In the genomic region with DNA sequence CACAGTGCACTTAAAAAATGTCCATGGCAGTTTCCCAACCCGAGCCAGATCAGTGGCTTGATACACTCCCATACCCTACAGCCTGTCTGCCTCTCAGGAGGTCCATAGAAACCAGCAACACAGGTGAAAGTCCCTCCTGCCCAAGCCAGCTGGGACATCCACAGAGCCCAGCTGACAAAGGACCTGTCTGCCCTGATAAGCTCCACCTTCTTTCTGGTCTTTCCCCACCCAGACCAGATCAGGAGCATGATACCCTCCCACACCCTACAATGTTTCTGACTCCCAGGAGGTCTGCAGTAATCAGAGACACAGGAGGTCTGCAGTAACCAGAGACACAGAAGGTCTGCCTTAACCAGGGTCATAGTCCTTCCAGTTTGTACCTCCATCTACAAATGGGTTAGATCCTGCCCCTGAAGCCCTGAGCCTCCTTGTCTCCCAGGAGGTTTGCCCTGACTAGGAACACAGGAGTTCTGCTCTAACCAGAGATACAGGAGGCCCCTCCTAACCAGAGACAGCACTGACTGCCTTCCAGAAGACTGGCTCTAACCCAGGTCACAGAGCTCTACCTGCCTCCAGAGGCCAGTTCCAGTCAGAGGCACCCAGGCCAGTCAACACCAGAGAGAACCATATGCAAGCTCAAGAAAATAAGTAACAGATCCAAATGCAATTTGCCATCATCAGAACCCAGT, we compare ENCODE assay signal across 16 mouse cellular contexts.
DNase-seq lines count a peak whose midpoint lies in the region; ATAC-seq lines count a peak whose summit lies in the region.
"Had no signal": no experiment of that assay in that cellular context is flagged by ENCODE, and none has a peak within 500 bp of the region (broad histone marks: within the 10 kb centered on the region; RNA-seq: fewer than 3 reads in every experiment).

No protein-coding gene starts in this region.

- H3K9me3 ChIP-seq in hindbrain, embryonic 10.5 days: peaks cover 12% of the 10 kb centered on the region; the same call in 1 of the 2 replicates
- H3K9me3 ChIP-seq in hindbrain, embryonic 14.5 days (ENCODE audit: control insufficient read depth, low read length): peaks cover 11% of the 10 kb centered on the region; the same call in 1 of the 2 replicates
- H3K9me3 ChIP-seq in midbrain, embryonic 12.5 days: 0 out of 2 replicates have a peak, but pooled peaks cover 5% of the 10 kb centered on the region
- no peaks in the 10 kb centered on the region for H3K9me3 ChIP-seq in midbrain, embryonic 11.5 days (ENCODE audit: control insufficient read depth, low read length)
- no peaks in the 10 kb centered on the region for H3K9me3 ChIP-seq in liver, embryonic 13.5 days (replicated peaks)
- no peaks in the 10 kb centered on the region for H3K9me3 ChIP-seq in midbrain, embryonic 16.5 days (replicated peaks; ENCODE audit: control insufficient read depth, low read length, poor library complexity, severe bottlenecking)
- H3K9me3 ChIP-seq: stomach, embryonic 15.5 days had no signal

- DNase-seq in hindbrain, embryonic 10.5 days (ENCODE audit: low spot score): no peak
- DNase-seq in hindbrain, embryonic 14.5 days (ENCODE audit: low spot score): no peak
- DNase-seq in midbrain, embryonic 11.5 days (ENCODE audit: low spot score, missing footprints): no peak
- no peak for DNase-seq in liver, embryonic 13.5 days
- no peak for DNase-seq in left cerebral cortex, postnatal 10 days (ENCODE audit: extremely low spot score in 1 of 2, low spot score in 2 of 2)
- DNase-seq: forebrain, postnatal 0 days; gastrocnemius, postnatal 14 days; kidney, adult 18-20 months; lung, adult 18-20 months; lung, postnatal 4 days; thymus, postnatal 14 days had no signal

- 84% methylated on average over 1 of the region's 1 CpGs for WGBS in hindbrain, embryonic 10.5 days
- WGBS in hindbrain, embryonic 14.5 days: 89% methylated on average over 1 of the region's 1 CpGs
- WGBS in midbrain, embryonic 12.5 days: 89% methylated on average over 1 of the region's 1 CpGs
- WGBS in midbrain, embryonic 11.5 days: 77% methylated on average over 1 of the region's 1 CpGs
- WGBS in liver, embryonic 13.5 days (ENCODE audit: insufficient replicate concordance): 48% methylated on average over 1 of the region's 1 CpGs
- WGBS in midbrain, embryonic 16.5 days: 82% methylated on average over 1 of the region's 1 CpGs

- intact Hi-C loops in left cerebral cortex, postnatal 10 days (cut with DNase I): no loop called here

- no peak overlapping the region for H3K4me3 ChIP-seq in hindbrain, embryonic 10.5 days
- no peak overlapping the region for H3K4me3 ChIP-seq in hindbrain, embryonic 14.5 days (replicated peaks; ENCODE audit: low read length)
- H3K4me3 ChIP-seq in midbrain, embryonic 12.5 days: no peak overlapping the region
- no peak overlapping the region for H3K4me3 ChIP-seq in midbrain, embryonic 11.5 days (ENCODE audit: low read depth, low read length)
- no peak overlapping the region for H3K4me3 ChIP-seq in liver, embryonic 13.5 days (replicated peaks)
- no peak overlapping the region for H3K4me3 ChIP-seq in midbrain, embryonic 16.5 days (ENCODE audit: low read depth, low read length)
- H3K4me3 ChIP-seq: embryonic facial prominence, embryonic 13.5 days; stomach, embryonic 15.5 days had no signal

- H3K27ac ChIP-seq in hindbrain, embryonic 10.5 days: 0 out of 2 replicates have a peak overlapping the region, but pooled peaks have one; percentile 23
- H3K27ac ChIP-seq in hindbrain, embryonic 14.5 days: no peak overlapping the region
- 0 out of 2 replicates have a peak overlapping the region, but pooled peaks have one; percentile 1 for H3K27ac ChIP-seq in midbrain, embryonic 12.5 days (replicated peaks)
- no peak overlapping the region for H3K27ac ChIP-seq in midbrain, embryonic 11.5 days (ENCODE audit: low read depth, low read length)
- no peak overlapping the region for H3K27ac ChIP-seq in liver, embryonic 13.5 days
- no peak overlapping the region for H3K27ac ChIP-seq in midbrain, embryonic 16.5 days (ENCODE audit: low read length)
- H3K27ac ChIP-seq: embryonic facial prominence, embryonic 13.5 days; stomach, embryonic 15.5 days had no signal

- H3K9ac ChIP-seq in hindbrain, embryonic 14.5 days: no peak overlapping the region
- no peak overlapping the region for H3K9ac ChIP-seq in midbrain, embryonic 12.5 days (replicated peaks)
- no peak overlapping the region for H3K9ac ChIP-seq in midbrain, embryonic 11.5 days (ENCODE audit: low read length)
- no peak overlapping the region for H3K9ac ChIP-seq in liver, embryonic 13.5 days
- no peak overlapping the region for H3K9ac ChIP-seq in midbrain, embryonic 16.5 days (ENCODE audit: low read depth, low read length)
- H3K9ac ChIP-seq: embryonic facial prominence, embryonic 13.5 days; forebrain, postnatal 0 days; stomach, embryonic 15.5 days had no signal

- no peak for ATAC-seq in hindbrain, embryonic 14.5 days (ENCODE audit: low FRiP score)
- ATAC-seq in midbrain, embryonic 12.5 days (ENCODE audit: low FRiP score, low read depth): peak; percentile 19; the same call in 1 of the 2 replicates
- no peak for ATAC-seq in midbrain, embryonic 11.5 days (ENCODE audit: low FRiP score)
- ATAC-seq in liver, embryonic 13.5 days (ENCODE audit: low read depth): peak; percentile 87
- ATAC-seq in midbrain, embryonic 16.5 days: 0 out of 2 replicates have a peak, but pooled peaks have one; percentile 39
- ATAC-seq: forebrain, postnatal 0 days had no signal

- H3K27me3 ChIP-seq in hindbrain, embryonic 10.5 days (ENCODE audit: insufficient read depth, poor library complexity, severe bottlenecking): no peaks in the 10 kb centered on the region
- H3K27me3 ChIP-seq in hindbrain, embryonic 14.5 days (ENCODE audit: control insufficient read depth, insufficient read depth, low read length): no peaks in the 10 kb centered on the region
- H3K27me3 ChIP-seq in midbrain, embryonic 12.5 days: no peaks in the 10 kb centered on the region
- H3K27me3 ChIP-seq in midbrain, embryonic 11.5 days (ENCODE audit: control insufficient read depth, insufficient read depth, low read length): no peaks in the 10 kb centered on the region
- no peaks in the 10 kb centered on the region for H3K27me3 ChIP-seq in liver, embryonic 13.5 days
- H3K27me3 ChIP-seq in midbrain, embryonic 16.5 days (ENCODE audit: control insufficient read depth, insufficient read depth, low read depth, low read length): no peaks in the 10 kb centered on the region
- H3K27me3 ChIP-seq: embryonic facial prominence, embryonic 13.5 days; stomach, embryonic 15.5 days had no signal

- no peak overlapping the region for H3K4me2 ChIP-seq in hindbrain, embryonic 14.5 days (replicated peaks)
- H3K4me2 ChIP-seq in midbrain, embryonic 12.5 days (replicated peaks): no peak overlapping the region
- H3K4me2 ChIP-seq in midbrain, embryonic 11.5 days: no peak overlapping the region
- no peak overlapping the region for H3K4me2 ChIP-seq in liver, embryonic 13.5 days
- no peak overlapping the region for H3K4me2 ChIP-seq in midbrain, embryonic 16.5 days (ENCODE audit: low read length)
- H3K4me2 ChIP-seq: embryonic facial prominence, embryonic 13.5 days; heart, embryonic 11.5 days; stomach, embryonic 15.5 days had no signal

- 0 out of 2 replicates have a peak, but pooled peaks cover 6% of the 10 kb centered on the region for H3K4me1 ChIP-seq in hindbrain, embryonic 10.5 days (replicated peaks)
- H3K4me1 ChIP-seq in hindbrain, embryonic 14.5 days (replicated peaks; ENCODE audit: control insufficient read depth, insufficient read depth, low read length): no peaks in the 10 kb centered on the region
- H3K4me1 ChIP-seq in midbrain, embryonic 12.5 days: 0 out of 2 replicates have a peak, but pooled peaks cover 3% of the 10 kb centered on the region
- H3K4me1 ChIP-seq in midbrain, embryonic 11.5 days (ENCODE audit: control insufficient read depth, insufficient read depth, low read length): 0 out of 2 replicates have a peak, but pooled peaks cover 3% of the 10 kb centered on the region
- peaks cover 7% of the 10 kb centered on the region for H3K4me1 ChIP-seq in liver, embryonic 13.5 days (replicated peaks)
- H3K4me1 ChIP-seq in midbrain, embryonic 16.5 days (ENCODE audit: control insufficient read depth, insufficient read depth, low read length): no peaks in the 10 kb centered on the region
- H3K4me1 ChIP-seq: embryonic facial prominence, embryonic 13.5 days; stomach, embryonic 15.5 days had no signal

- peaks cover 38% of the 10 kb centered on the region for H3K36me3 ChIP-seq in hindbrain, embryonic 10.5 days
- H3K36me3 ChIP-seq in hindbrain, embryonic 14.5 days (replicated peaks; ENCODE audit: control insufficient read depth, insufficient read depth): 0 out of 2 replicates have a peak, but pooled peaks cover 3% of the 10 kb centered on the region
- no peaks in the 10 kb centered on the region for H3K36me3 ChIP-seq in midbrain, embryonic 12.5 days
- H3K36me3 ChIP-seq in midbrain, embryonic 11.5 days (ENCODE audit: control insufficient read depth, insufficient read depth, low read length): no peaks in the 10 kb centered on the region
- no peaks in the 10 kb centered on the region for H3K36me3 ChIP-seq in liver, embryonic 13.5 days
- no peaks in the 10 kb centered on the region for H3K36me3 ChIP-seq in midbrain, embryonic 16.5 days (ENCODE audit: control insufficient read depth, insufficient read depth, low read length)
- H3K36me3 ChIP-seq: embryonic facial prominence, embryonic 13.5 days; stomach, embryonic 15.5 days had no signal

Comparison
In these comparisons a context has a peak if more than half of its experiments do, and no peak if none do; other contexts are left out.
1. H3K27ac ChIP-seq: peak in hindbrain, embryonic 10.5 days (single experiment) and midbrain, embryonic 12.5 days (single experiment); none in hindbrain, embryonic 14.5 days (single experiment), midbrain, embryonic 11.5 days (single experiment), liver, embryonic 13.5 days (single experiment) and midbrain, embryonic 16.5 days (single experiment).
2. ATAC-seq: peak in midbrain, embryonic 12.5 days (single experiment), liver, embryonic 13.5 days (single experiment) and midbrain, embryonic 16.5 days (single experiment); none in hindbrain, embryonic 14.5 days (single experiment) and midbrain, embryonic 11.5 days (single experiment).